Mouse (Mus musculus): Measurements from ENCODE around the gene Tmem120a. TPM values are rescaled to one million over a fixed set of nuclear protein-coding genes. Genes with fewer than 3 reads are reported as not detected.

Gene Tmem120a
- polyA plus RNA-seq, 1 experiment from 2014 or later = 62.5 TPM

- Histone ChIP-seq H3K4me3 (peak overlapping the region; percentile 82), H3K27me3 (ENCODE audit: low read depth, poor library complexity, severe bottlenecking) (peaks cover 5% of the 10 kb centered on the region), H3K27ac (peak overlapping the region; percentile 83), H3K36me3 (peaks cover 19% of the 10 kb centered on the region), H3K9me3 (replicated peaks) (no peaks in the 10 kb centered on the region), H3K4me1 (peaks cover 27% of the 10 kb centered on the region)
- no peak for DNase-seq (ENCODE audit: low spot score)
- 17% methylated on average over 12 of the region's 12 CpGs for WGBS
Measured at GRCm38 (mm10) chr5:135744742-135745141, 494 bp upstream of the Tmem120a start.

GRCm38 (mm10) chr5:135742941-135743740 lies 1.1 kb downstream of the Tmem120a start:
- no peaks in the 10 kb centered on the region for H3K9me3 ChIP-seq (replicated peaks)
- peaks cover 26% of the 10 kb centered on the region for H3K36me3 ChIP-seq
- H3K27ac ChIP-seq = peak overlapping the region; percentile 83
- peaks cover 27% of the 10 kb centered on the region for H3K4me1 ChIP-seq
- peak overlapping the region; percentile 82 for H3K4me3 ChIP-seq
- peaks cover 5% of the 10 kb centered on the region for H3K27me3 ChIP-seq (ENCODE audit: low read depth, poor library complexity, severe bottlenecking)
- WGBS = 21% methylated on average over 18 of the region's 18 CpGs
- peak; percentile 54 for DNase-seq (ENCODE audit: low spot score)

DNA sequence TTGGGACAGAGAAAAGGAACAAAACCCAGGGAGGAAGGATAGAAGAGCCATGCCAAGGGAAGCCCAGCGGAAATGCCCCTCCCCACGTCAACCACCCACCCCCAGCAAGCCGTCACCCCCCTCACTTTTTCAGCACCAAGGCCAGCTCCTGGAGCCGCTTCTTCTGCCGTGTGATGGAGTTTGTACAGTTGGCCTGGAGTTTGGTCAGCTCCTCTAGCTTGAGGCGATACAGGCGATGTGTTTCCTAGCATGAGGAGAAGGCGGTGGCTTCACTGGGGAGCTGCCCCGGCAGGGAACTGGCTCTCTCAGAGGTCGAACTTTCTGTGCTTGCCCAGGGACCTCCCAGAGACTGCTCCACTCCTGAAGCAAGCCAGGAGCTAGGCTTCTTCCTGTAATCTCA lies 2.1 kb downstream of the Tmem120a start:
- peak; percentile 56 for DNase-seq (ENCODE audit: low spot score)
- peaks cover 36% of the 10 kb centered on the region for H3K36me3 ChIP-seq
- 79% methylated on average over 10 of the region's 10 CpGs for WGBS
- H3K27ac ChIP-seq = no peak overlapping the region
- no peak overlapping the region for H3K4me3 ChIP-seq
- peaks cover 27% of the 10 kb centered on the region for H3K4me1 ChIP-seq
- H3K9me3 ChIP-seq (replicated peaks) = no peaks in the 10 kb centered on the region
- peaks cover 5% of the 10 kb centered on the region for H3K27me3 ChIP-seq (ENCODE audit: low read depth, poor library complexity, severe bottlenecking)

DNA sequence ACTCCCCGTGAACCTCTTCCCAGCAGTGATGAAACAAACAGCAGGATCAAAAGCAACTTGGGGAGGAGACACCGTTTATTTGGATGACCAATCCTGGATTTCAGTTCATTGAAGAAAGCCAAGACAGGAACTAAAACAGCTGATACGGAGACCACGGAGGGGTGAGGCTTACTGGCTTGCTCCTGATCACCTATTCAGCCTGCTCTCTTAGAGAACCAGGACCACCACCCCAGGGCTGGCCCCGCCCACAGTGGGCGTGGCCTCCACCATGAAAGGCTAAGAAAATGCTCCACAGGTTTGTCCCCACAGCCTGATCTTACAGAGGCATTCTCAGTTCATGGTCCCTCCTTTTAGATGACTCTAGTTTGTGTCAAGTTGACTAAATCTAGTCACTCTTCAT lies 6.0 kb downstream of the Tmem120a start:
- DNase-seq (ENCODE audit: low spot score) = no peak
- Histone ChIP-seq H3K27ac (no peak overlapping the region), H3K36me3 (peaks cover 75% of the 10 kb centered on the region), H3K4me1 (peaks cover 10% of the 10 kb centered on the region), H3K4me3 (no peak overlapping the region), H3K9me3 (replicated peaks) (no peaks in the 10 kb centered on the region), H3K27me3 (ENCODE audit: low read depth, poor library complexity, severe bottlenecking) (no peaks in the 10 kb centered on the region)
- 19% methylated on average over 6 of the region's 6 CpGs for WGBS

DNA sequence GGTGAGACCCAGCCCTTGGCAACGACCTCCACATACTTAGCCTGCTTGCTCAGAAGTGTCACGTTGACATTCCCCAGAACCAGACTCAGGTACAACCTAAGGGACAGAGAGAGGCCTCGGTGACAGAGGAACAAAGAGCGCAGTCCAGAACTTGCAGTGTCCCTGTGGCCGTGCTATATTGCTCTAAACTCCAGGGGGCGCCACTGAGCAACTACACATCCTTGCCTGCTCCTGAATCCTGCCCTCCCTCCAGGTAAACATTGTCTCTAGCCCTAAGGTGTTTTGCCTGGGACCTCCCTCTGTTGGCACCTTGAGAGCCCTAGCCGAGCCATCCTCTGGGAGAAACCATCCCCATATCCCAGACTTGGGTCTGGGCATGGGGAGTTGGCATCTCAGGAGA lies 7.1 kb downstream of the Tmem120a start:
- Histone ChIP-seq H3K27ac (no peak overlapping the region), H3K4me1 (no peaks in the 10 kb centered on the region), H3K27me3 (ENCODE audit: low read depth, poor library complexity, severe bottlenecking) (no peaks in the 10 kb centered on the region), H3K9me3 (replicated peaks) (no peaks in the 10 kb centered on the region), H3K36me3 (peaks cover 86% of the 10 kb centered on the region), H3K4me3 (no peak overlapping the region)
- WGBS = 86% methylated on average over 7 of the region's 7 CpGs
- no peak for DNase-seq (ENCODE audit: low spot score)

GRCm38 (mm10) chr5:135736544-135736943 lies 7.7 kb downstream of the Tmem120a start:
- H3K4me3 ChIP-seq = no peak overlapping the region
- peaks cover 87% of the 10 kb centered on the region for H3K36me3 ChIP-seq
- no peaks in the 10 kb centered on the region for H3K4me1 ChIP-seq
- DNase-seq (ENCODE audit: low spot score) = no peak
- H3K9me3 ChIP-seq (replicated peaks) = no peaks in the 10 kb centered on the region
- H3K27me3 ChIP-seq (ENCODE audit: low read depth, poor library complexity, severe bottlenecking) = no peaks in the 10 kb centered on the region
- WGBS = 87% methylated on average over 16 of the region's 16 CpGs
- no peak overlapping the region for H3K27ac ChIP-seq

DNA sequence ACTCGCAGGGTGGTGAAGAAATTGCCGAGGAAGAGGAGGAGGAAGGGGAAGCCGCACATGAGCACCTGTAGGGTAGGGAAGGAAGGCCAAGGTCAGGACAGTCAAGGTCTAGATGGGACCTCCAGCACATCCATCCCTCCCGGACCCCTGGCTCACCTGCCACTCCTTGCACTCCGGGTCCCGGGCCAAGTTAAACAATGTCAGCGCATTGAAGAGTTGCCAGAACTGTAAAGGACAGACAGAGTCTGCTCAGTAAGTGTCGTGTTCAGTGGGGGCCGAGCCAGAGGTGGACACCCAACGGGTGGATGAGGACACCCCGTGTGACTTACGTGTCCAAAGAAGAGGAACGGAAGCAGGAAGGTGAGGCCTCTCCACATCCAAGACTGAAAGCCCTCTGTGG lies 8.5 kb downstream of the Tmem120a start:
- WGBS = 94% methylated on average over 13 of the region's 13 CpGs
- no peaks in the 10 kb centered on the region for H3K4me1 ChIP-seq
- DNase-seq (ENCODE audit: low spot score) = no peak
- no peaks in the 10 kb centered on the region for H3K27me3 ChIP-seq (ENCODE audit: low read depth, poor library complexity, severe bottlenecking)
- H3K27ac ChIP-seq = no peak overlapping the region
- H3K36me3 ChIP-seq = peaks cover 87% of the 10 kb centered on the region
- H3K9me3 ChIP-seq (replicated peaks) = no peaks in the 10 kb centered on the region
- no peak overlapping the region for H3K4me3 ChIP-seq

DNA sequence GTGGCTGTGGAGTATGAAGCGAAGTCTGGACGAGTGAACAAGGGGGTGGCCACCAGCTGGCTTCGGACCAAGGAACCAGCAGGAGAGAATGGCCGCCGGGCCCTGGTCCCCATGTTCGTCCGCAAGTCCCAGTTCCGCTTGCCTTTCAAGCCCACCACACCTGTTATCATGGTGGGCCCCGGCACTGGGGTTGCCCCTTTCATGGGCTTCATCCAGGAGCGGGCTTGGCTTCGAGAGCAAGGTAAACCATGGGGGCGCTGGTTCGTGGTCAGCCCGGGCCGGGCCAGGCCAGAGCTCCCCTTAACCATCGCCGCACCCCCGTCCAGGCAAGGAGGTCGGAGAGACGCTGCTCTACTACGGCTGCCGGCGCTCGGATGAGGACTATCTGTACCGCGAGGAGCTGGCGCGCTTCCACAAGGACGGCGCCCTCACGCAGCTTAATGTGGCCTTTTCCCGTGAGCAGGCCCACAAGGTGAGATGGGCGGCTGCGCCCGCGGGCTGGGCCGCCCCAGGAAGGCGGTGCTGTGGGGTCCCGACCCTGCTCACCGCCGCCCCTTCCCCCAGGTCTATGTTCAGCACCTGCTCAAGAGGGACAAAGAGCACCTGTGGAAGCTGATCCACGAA lies 10.1 kb downstream of the Tmem120a start:
- Histone ChIP-seq H3K4me3 (no peak overlapping the region), H3K27me3 (ENCODE audit: low read depth, poor library complexity, severe bottlenecking) (no peaks in the 10 kb centered on the region), H3K36me3 (peaks cover 92% of the 10 kb centered on the region), H3K4me1 (no peaks in the 10 kb centered on the region), H3K27ac (no peak overlapping the region), H3K9me3 (replicated peaks) (no peaks in the 10 kb centered on the region)
- DNase-seq (ENCODE audit: low spot score) = no peak
- 94% methylated on average over 42 of the region's 42 CpGs for WGBS

DNA sequence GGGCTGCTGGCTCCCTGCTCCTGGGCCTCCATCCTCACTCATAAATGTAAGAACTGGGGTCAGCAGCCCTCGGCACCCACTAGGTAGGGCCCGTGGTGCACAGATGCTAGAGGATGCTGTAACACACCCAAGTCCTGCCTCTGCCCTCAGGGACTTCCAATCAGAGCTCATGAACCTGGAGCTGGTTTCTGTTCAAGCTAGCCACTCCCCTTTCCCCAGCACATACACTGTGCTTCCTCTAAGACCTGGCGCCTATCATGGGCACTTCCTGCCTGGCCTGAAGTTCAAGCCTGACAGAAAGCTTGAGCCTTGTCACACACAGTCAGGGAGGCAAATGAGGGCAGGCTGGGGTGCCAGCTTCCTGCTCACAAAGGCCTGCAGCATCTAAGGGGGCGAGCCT lies 11.2 kb downstream of the Tmem120a start:
- no peak overlapping the region for H3K4me3 ChIP-seq
- H3K9me3 ChIP-seq (replicated peaks) = no peaks in the 10 kb centered on the region
- DNase-seq (ENCODE audit: low spot score) = no peak
- peaks cover 100% of the 10 kb centered on the region for H3K36me3 ChIP-seq
- H3K4me1 ChIP-seq = peaks cover 2% of the 10 kb centered on the region
- WGBS = 89% methylated on average over 4 of the region's 4 CpGs
- no peaks in the 10 kb centered on the region for H3K27me3 ChIP-seq (ENCODE audit: low read depth, poor library complexity, severe bottlenecking)
- H3K27ac ChIP-seq = no peak overlapping the region

DNA sequence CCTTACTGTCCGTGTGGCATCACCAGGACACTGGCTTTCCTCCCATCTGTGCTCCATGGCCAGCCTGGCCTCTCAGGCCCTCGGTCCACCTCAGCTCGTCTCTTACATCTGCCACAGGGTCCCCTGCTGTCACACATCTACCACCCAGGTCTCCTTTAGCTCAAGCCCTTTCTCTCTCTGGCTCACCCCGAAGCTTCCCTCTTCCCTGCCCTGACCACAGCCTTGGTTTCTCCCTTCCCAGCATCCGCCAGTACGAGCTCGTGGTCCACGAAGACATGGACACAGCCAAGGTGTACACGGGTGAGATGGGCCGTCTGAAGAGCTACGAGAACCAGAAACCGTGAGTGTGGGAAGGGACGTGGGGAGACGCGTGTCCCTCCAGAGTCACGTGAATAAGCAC lies 12.9 kb downstream of the Tmem120a start:
- H3K27ac ChIP-seq = no peak overlapping the region
- H3K4me3 ChIP-seq = no peak overlapping the region
- no peak for DNase-seq (ENCODE audit: low spot score)
- peaks cover 20% of the 10 kb centered on the region for H3K4me1 ChIP-seq
- H3K36me3 ChIP-seq = peaks cover 95% of the 10 kb centered on the region
- no peaks in the 10 kb centered on the region for H3K27me3 ChIP-seq (ENCODE audit: low read depth, poor library complexity, severe bottlenecking)
- WGBS = 96% methylated on average over 16 of the region's 16 CpGs
- no peaks in the 10 kb centered on the region for H3K9me3 ChIP-seq (replicated peaks)

DNA sequence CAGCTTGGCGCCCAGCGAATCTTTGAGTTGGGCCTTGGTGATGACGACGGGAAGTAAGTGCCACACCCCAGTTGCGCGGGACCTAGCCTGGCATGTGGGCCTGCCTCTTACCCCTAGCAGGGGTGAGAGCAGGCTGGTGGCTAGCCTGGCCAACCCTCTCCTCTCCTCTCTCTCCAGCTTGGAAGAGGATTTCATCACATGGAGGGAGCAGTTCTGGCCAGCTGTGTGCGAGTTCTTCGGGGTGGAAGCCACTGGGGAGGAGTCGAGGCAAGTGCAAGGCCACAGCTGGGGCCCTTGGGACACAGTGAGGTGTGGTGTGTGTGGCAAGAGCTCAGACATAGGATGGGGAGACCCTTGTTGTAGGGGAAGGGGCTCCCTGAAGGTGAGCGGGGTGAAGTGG lies 13.3 kb downstream of the Tmem120a start:
- no peaks in the 10 kb centered on the region for H3K9me3 ChIP-seq (replicated peaks)
- WGBS = 93% methylated on average over 10 of the region's 10 CpGs
- H3K4me1 ChIP-seq = peaks cover 24% of the 10 kb centered on the region
- no peak overlapping the region for H3K4me3 ChIP-seq
- H3K36me3 ChIP-seq = peaks cover 91% of the 10 kb centered on the region
- no peak overlapping the region for H3K27ac ChIP-seq
- H3K27me3 ChIP-seq (ENCODE audit: low read depth, poor library complexity, severe bottlenecking) = no peaks in the 10 kb centered on the region
- no peak for DNase-seq (ENCODE audit: low spot score)

GRCm38 (mm10) chr5:135730278-135730677 lies 14.0 kb downstream of the Tmem120a start:
- no peak for DNase-seq (ENCODE audit: low spot score)
- H3K27ac ChIP-seq = peak overlapping the region; percentile 14; the same call in 1 of the 2 replicates
- H3K4me1 ChIP-seq = peaks cover 30% of the 10 kb centered on the region
- H3K4me3 ChIP-seq = no peak overlapping the region
- WGBS = 96% methylated on average over 10 of the region's 10 CpGs
- no peaks in the 10 kb centered on the region for H3K27me3 ChIP-seq (ENCODE audit: low read depth, poor library complexity, severe bottlenecking)
- H3K9me3 ChIP-seq (replicated peaks) = no peaks in the 10 kb centered on the region
- H3K36me3 ChIP-seq = peaks cover 85% of the 10 kb centered on the region

DNA sequence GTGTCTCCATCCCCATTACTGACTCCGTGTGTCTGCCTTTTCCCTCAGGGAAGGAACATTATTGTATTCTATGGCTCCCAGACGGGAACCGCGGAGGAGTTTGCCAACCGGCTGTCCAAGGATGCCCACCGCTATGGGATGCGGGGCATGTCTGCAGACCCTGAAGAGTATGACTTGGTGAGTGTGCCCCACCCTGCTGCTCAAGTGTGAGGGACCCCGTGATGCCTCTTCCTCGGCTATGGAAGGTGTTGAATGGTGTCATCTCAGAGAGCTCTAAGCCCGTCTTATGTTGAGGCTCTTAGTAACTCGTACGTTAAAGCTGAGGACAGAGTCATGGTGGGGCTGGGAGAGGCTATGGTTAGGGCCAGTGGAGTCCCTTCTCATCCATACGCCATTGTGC lies 14.9 kb downstream of the Tmem120a start:
- peaks cover 39% of the 10 kb centered on the region for H3K4me1 ChIP-seq
- DNase-seq (ENCODE audit: low spot score) = no peak
- H3K9me3 ChIP-seq (replicated peaks) = no peaks in the 10 kb centered on the region
- H3K27me3 ChIP-seq (ENCODE audit: low read depth, poor library complexity, severe bottlenecking) = no peaks in the 10 kb centered on the region
- H3K36me3 ChIP-seq = peaks cover 76% of the 10 kb centered on the region
- H3K27ac ChIP-seq = no peak overlapping the region
- no peak overlapping the region for H3K4me3 ChIP-seq
- 92% methylated on average over 13 of the region's 13 CpGs for WGBS

Measured in limb, embryonic 10.5 days (tissue).